In genomic region chr5:120579211-120579897, GRCm38 (mm10) we compare ENCODE assay signal across 8 mouse cellular contexts. TPM values are rescaled to one million over a fixed set of nuclear protein-coding genes. Genes with fewer than 3 reads are reported as not detected.
DNase-seq lines count a peak whose midpoint lies in the region; ATAC-seq and TF ChIP-seq lines count a peak whose summit lies in the region.

No protein-coding gene starts in this region.

- POLR2A ChIA-PET in Patski (lab: Charles Lee) = interaction anchor here (0.6 to 2.8 kb wide), 8 partner anchors 9 to 68 kb away, joined by 3 to 31 read pairs (median 5); partner anchors contain the start of genes Iqcd and Tpcn1

- H3K9ac ChIP-seq in forebrain, embryonic 16.5 days (replicated peaks; ENCODE audit: low read depth, low read length) = no peak overlapping the region
- no peak overlapping the region for H3K9ac ChIP-seq in hindbrain, embryonic 12.5 days
- no peak overlapping the region for H3K9ac ChIP-seq in limb, embryonic 15.5 days

- no peak for TF ChIP-seq CTCF in Patski (IDR thresholded peaks at IDR 0.05)

- CTCF ChIA-PET in Patski (lab: Charles Lee) = interaction anchor here (1.4 to 5.3 kb wide), 4 partner anchors 11 to 30 kb away, joined by 4 to 51 read pairs (median 8); no protein-coding TSS in a partner anchor

- H3K36me3 ChIP-seq in forebrain, embryonic 16.5 days (ENCODE audit: control insufficient read depth, insufficient read depth) = 0 out of 2 replicates have a peak, but pooled peaks cover 4% of the 10 kb centered on the region
- H3K36me3 ChIP-seq in hindbrain, embryonic 12.5 days = peaks cover 19% of the 10 kb centered on the region; the same call in 1 of the 2 replicates
- peaks cover 21% of the 10 kb centered on the region for H3K36me3 ChIP-seq in limb, embryonic 15.5 days

- H3K4me3 ChIP-seq in forebrain, embryonic 16.5 days (replicated peaks; ENCODE audit: low read length) = no peak overlapping the region
- H3K4me3 ChIP-seq in hindbrain, embryonic 12.5 days = no peak overlapping the region
- no peak overlapping the region for H3K4me3 ChIP-seq in limb, embryonic 15.5 days

- peak overlapping the region; percentile 34; the same call in 1 of the 2 replicates for H3K27ac ChIP-seq in forebrain, embryonic 16.5 days (ENCODE audit: low read length)
- peak overlapping the region; percentile 67 for H3K27ac ChIP-seq in hindbrain, embryonic 12.5 days
- H3K27ac ChIP-seq in limb, embryonic 15.5 days = peak overlapping the region; percentile 79

- peaks cover 25% of the 10 kb centered on the region for H3K4me1 ChIP-seq in forebrain, embryonic 16.5 days (replicated peaks; ENCODE audit: control insufficient read depth, insufficient read depth, low read length)
- H3K4me1 ChIP-seq in hindbrain, embryonic 12.5 days = peaks cover 28% of the 10 kb centered on the region
- H3K4me1 ChIP-seq in limb, embryonic 15.5 days = peaks cover 46% of the 10 kb centered on the region

- no peaks in the 10 kb centered on the region for H3K9me3 ChIP-seq in forebrain, embryonic 16.5 days (ENCODE audit: control insufficient read depth, low read length)
- no peaks in the 10 kb centered on the region for H3K9me3 ChIP-seq in hindbrain, embryonic 12.5 days (replicated peaks)
- no peaks in the 10 kb centered on the region for H3K9me3 ChIP-seq in limb, embryonic 15.5 days

- 59% methylated on average over 26 of the region's 26 CpGs for WGBS in forebrain, embryonic 16.5 days
- WGBS in hindbrain, embryonic 12.5 days = 56% methylated on average over 26 of the region's 26 CpGs
- 18% methylated on average over 26 of the region's 26 CpGs for WGBS in limb, embryonic 15.5 days

- H3K27me3 ChIP-seq in Patski = no peaks in the 10 kb centered on the region
- H3K27me3 ChIP-seq in forebrain, embryonic 16.5 days (replicated peaks; ENCODE audit: control insufficient read depth, insufficient read depth, low read length) = no peaks in the 10 kb centered on the region
- H3K27me3 ChIP-seq in hindbrain, embryonic 12.5 days = no peaks in the 10 kb centered on the region
- no peaks in the 10 kb centered on the region for H3K27me3 ChIP-seq in limb, embryonic 15.5 days

- peak; percentile 83 for ATAC-seq in Patski
- ATAC-seq in forebrain, embryonic 16.5 days = peak; percentile 25
- no peak for ATAC-seq in hindbrain, embryonic 12.5 days (ENCODE audit: low FRiP score)
- peak; percentile 56; the same call in 1 of the 2 replicates for ATAC-seq in limb, embryonic 15.5 days (ENCODE audit: insufficient number of reproducible peaks, low FRiP score, low TSS enrichment, low read depth)
- ATAC-seq in erythroid progenitor cell, adult 5-6 weeks (replicated peaks; ENCODE audit: low FRiP score, poor library complexity, severe bottlenecking) = no peak

- peak; percentile 66 for DNase-seq in CD4-positive helper T cell, adult 2 months (ENCODE audit: low read depth, low spot score)
- DNase-seq in Patski (ENCODE audit: low read depth, low spot score) = peak; percentile 97
- DNase-seq in ovary, postnatal 14 days (ENCODE audit: low spot score) = peak; percentile 55
- no peak for DNase-seq in left cerebral cortex, adult 9 months (ENCODE audit: low spot score in 2 of 2)

- 0 out of 2 replicates have a peak overlapping the region, but pooled peaks have one; percentile 4 for H3K4me2 ChIP-seq in forebrain, embryonic 16.5 days (ENCODE audit: low read length)
- no peak overlapping the region for H3K4me2 ChIP-seq in hindbrain, embryonic 12.5 days (replicated peaks)
- peak overlapping the region; percentile 27 for H3K4me2 ChIP-seq in limb, embryonic 15.5 days

- in situ Hi-C loops in Patski (cut with MboI; ENCODE audit: low pct_unique_long_range_greater_than_20kb) = no loop called here

RNA-seq across cellular contexts. Expression of gene Tpcn1, which starts 9.1 kb away (rescaled TPM):
- polyA plus RNA-seq in Patski (2021) = 125 TPM
- polyA plus RNA-seq in forebrain, embryonic 16.5 days (2015; fragmentation: Nextera tagmentation; extraction: Ambion mirVana) = 15.4 and 18.3 TPM in 2 replicates
- 18.4 and 19.2 TPM in 2 replicates for polyA plus RNA-seq in hindbrain, embryonic 12.5 days (2016; fragmentation: Nextera tagmentation; extraction: Ambion mirVana)
- 25.4 and 25.8 TPM in 2 replicates for polyA plus RNA-seq in limb, embryonic 15.5 days (2015; fragmentation: Nextera tagmentation; extraction: Ambion mirVana)
- 107 and 136 TPM in 2 replicates for total RNA-seq in erythroid progenitor cell, adult 5-6 weeks (2015; ENCODE audit: low replicate concordance)
- total RNA-seq in erythroid progenitor cell, adult 5-6 weeks (2017; ENCODE audit: low replicate concordance) = 57.0 and 72.9 TPM in 2 replicates

RNA-seq across cellular contexts. Expression of gene Iqcd, which starts 9.5 kb away (rescaled TPM):
- 10.5 TPM for polyA plus RNA-seq in Patski (2021)
- 0.98 and 1.0 TPM in 2 replicates for polyA plus RNA-seq in forebrain, embryonic 16.5 days (2015; fragmentation: Nextera tagmentation; extraction: Ambion mirVana)
- 1.9 and 2.5 TPM in 2 replicates for polyA plus RNA-seq in hindbrain, embryonic 12.5 days (2016; fragmentation: Nextera tagmentation; extraction: Ambion mirVana)
- 0.38 TPM in 2 replicates for polyA plus RNA-seq in limb, embryonic 15.5 days (2015; fragmentation: Nextera tagmentation; extraction: Ambion mirVana)
- 2.5 TPM in 1 of 2 replicates, not detected in the other for total RNA-seq in erythroid progenitor cell, adult 5-6 weeks (2015; ENCODE audit: low replicate concordance)
- 3.1 and 3.3 TPM in 2 replicates for total RNA-seq in erythroid progenitor cell, adult 5-6 weeks (2017; ENCODE audit: low replicate concordance)

RNA-seq across cellular contexts. Expression of gene Rita1, which starts 33.0 kb away (rescaled TPM):
- 14.0 TPM for polyA plus RNA-seq in Patski (2021)
- polyA plus RNA-seq in forebrain, embryonic 16.5 days (2015; fragmentation: Nextera tagmentation; extraction: Ambion mirVana) = 21.2 and 26.9 TPM in 2 replicates
- polyA plus RNA-seq in hindbrain, embryonic 12.5 days (2016; fragmentation: Nextera tagmentation; extraction: Ambion mirVana) = 16.8 and 19.2 TPM in 2 replicates
- 13.8 TPM in 2 replicates for polyA plus RNA-seq in limb, embryonic 15.5 days (2015; fragmentation: Nextera tagmentation; extraction: Ambion mirVana)
- total RNA-seq in erythroid progenitor cell, adult 5-6 weeks (2015; ENCODE audit: low replicate concordance) = 0.72 TPM in 1 of 2 replicates, not detected in the other
- 3.9 TPM in 1 of 2 replicates, not detected in the other for total RNA-seq in erythroid progenitor cell, adult 5-6 weeks (2017; ENCODE audit: low replicate concordance)

RNA-seq across cellular contexts. Expression of gene Ddx54, which starts 33.2 kb away (rescaled TPM):
- 54.0 TPM for polyA plus RNA-seq in Patski (2021)
- polyA plus RNA-seq in forebrain, embryonic 16.5 days (2015; fragmentation: Nextera tagmentation; extraction: Ambion mirVana) = 49.2 and 49.3 TPM in 2 replicates
- 53.2 and 53.6 TPM in 2 replicates for polyA plus RNA-seq in hindbrain, embryonic 12.5 days (2016; fragmentation: Nextera tagmentation; extraction: Ambion mirVana)
- polyA plus RNA-seq in limb, embryonic 15.5 days (2015; fragmentation: Nextera tagmentation; extraction: Ambion mirVana) = 39.4 and 41.7 TPM in 2 replicates
- 1.1 and 1.3 TPM in 2 replicates for total RNA-seq in erythroid progenitor cell, adult 5-6 weeks (2015; ENCODE audit: low replicate concordance)
- total RNA-seq in erythroid progenitor cell, adult 5-6 weeks (2017; ENCODE audit: low replicate concordance) = 6.4 and 8.1 TPM in 2 replicates

RNA-seq across cellular contexts. Expression of gene Cfap73, which starts 54.7 kb away (rescaled TPM):
- 0.10 TPM for polyA plus RNA-seq in Patski (2021)
- polyA plus RNA-seq in forebrain, embryonic 16.5 days (2015; fragmentation: Nextera tagmentation; extraction: Ambion mirVana) = 0.39 and 0.46 TPM in 2 replicates
- polyA plus RNA-seq in hindbrain, embryonic 12.5 days (2016; fragmentation: Nextera tagmentation; extraction: Ambion mirVana) = 0.56 and 0.77 TPM in 2 replicates
- polyA plus RNA-seq in limb, embryonic 15.5 days (2015; fragmentation: Nextera tagmentation; extraction: Ambion mirVana) = not detected in 2 replicates
- total RNA-seq in erythroid progenitor cell, adult 5-6 weeks (2015; ENCODE audit: low replicate concordance) = not detected in 2 replicates
- total RNA-seq in erythroid progenitor cell, adult 5-6 weeks (2017; ENCODE audit: low replicate concordance) = not detected in 2 replicates

Comparison
In these comparisons a context has a peak if more than half of its experiments do, and no peak if none do; other contexts are left out.
1. DNase-seq: peak in CD4-positive helper T cell, adult 2 months (single experiment), Patski (single experiment) and ovary, postnatal 14 days (single experiment); none in left cerebral cortex, adult 9 months (0 of 2).
2. ATAC-seq: peak in Patski (single experiment), forebrain, embryonic 16.5 days (single experiment) and limb, embryonic 15.5 days (single experiment); none in hindbrain, embryonic 12.5 days (single experiment) and erythroid progenitor cell, adult 5-6 weeks (single experiment).
3. Peak in every context shown above with its lines, with median percentiles within 50 percentile points of each other: H3K27ac ChIP-seq.